Mouse (Mus musculus): ENCODE measurements around the gene Cbx4. TPM values are rescaled to one million over a fixed set of nuclear protein-coding genes. Genes with fewer than 3 reads are reported as not detected.

The Cbx4 gene
- polyA plus RNA-seq, 1 experiment: 37.3 TPM

GRCm38 (mm10) chr11:119047261-119048132 is 38.5 kb downstream of the Cbx4 start:
- Histone ChIP-seq H3K4me1 (ENCODE audit: control insufficient read depth, insufficient read depth, insufficient read length, low read length) (no peaks in the 10 kb centered on the region; the same call in 1 of the 2 replicates), H3K4me3 (ENCODE audit: insufficient read depth, low read depth, low read length) (no peak overlapping the region), H3K27ac (replicated peaks; ENCODE audit: low read depth, low read length) (no peak overlapping the region)

DNA sequence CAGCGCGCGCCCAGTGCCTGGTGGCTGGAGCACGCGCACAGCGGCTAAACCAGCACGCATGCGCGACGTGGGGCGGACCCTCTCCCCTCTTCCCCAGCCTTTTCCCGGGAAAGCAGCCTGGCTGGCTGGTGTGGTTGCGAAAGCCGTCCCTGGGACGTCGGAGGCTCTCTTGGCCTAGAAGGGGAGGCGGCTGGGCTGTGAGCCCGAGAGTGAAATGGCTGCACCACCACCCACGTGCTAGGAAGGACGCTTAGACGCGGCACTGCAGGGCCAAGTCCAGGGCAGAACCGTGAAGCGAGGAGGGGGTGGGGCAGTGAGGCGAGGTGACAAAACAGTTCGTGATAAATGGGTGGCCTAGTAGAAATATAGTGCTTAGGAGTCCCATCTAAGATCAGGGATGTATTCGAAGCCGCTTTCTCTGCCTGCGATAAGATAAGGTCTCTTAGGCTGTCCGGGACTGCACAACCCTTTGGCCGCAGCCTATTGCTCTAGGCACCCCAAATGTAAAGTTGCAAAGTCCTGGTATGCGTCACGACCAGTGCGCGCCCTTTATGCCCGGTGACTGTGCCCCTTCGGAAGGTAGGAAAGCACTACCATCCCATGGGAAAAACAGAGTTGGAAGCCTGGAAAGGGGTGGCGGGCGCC is 39.3 kb downstream of the Cbx4 start:
- no peaks in the 10 kb centered on the region; the same call in 1 of the 2 replicates for H3K4me1 ChIP-seq (ENCODE audit: control insufficient read depth, insufficient read depth, insufficient read length, low read length)
- H3K4me3 ChIP-seq (ENCODE audit: insufficient read depth, low read depth, low read length): no peak overlapping the region
- H3K27ac ChIP-seq (replicated peaks; ENCODE audit: low read depth, low read length): no peak overlapping the region

DNA sequence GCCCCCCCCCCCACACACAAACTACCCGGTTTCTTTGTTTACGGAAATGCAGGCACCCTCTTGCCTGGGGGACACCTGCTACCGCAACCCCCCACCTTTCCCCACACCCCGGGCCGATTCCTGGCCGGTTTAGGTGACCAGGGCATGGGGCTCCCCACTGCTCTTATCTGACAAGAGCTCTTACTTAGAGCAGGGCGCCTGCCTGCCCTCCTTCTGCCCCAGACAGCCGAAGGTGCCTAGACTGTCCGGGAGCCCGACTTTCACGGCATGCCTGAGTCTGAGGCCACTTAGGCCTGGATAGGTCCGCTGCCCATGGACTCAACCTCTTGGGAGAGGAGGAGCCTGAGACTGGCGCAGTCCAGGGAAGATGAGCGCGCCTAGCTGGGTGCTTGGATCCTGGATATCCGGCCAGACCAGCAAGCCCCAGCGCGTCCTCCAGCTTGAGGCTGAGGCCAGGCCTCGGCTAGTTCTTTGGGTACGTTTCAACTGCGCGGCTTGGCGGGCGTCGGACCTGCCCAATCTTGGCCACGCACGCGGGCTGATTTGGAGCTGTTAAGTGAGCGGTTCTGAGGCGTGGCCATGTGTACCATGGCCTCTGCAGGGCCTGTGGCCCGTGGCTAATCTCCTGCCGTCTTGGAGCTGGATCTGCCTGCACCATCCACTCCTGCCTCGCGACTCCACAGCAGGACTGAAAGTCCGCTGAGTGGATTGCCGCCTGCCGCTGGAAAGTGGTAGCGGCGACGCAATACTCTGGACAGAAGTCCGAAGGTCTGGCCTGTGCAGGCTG is 41.3 kb downstream of the Cbx4 start:
- no peak overlapping the region for H3K27ac ChIP-seq (replicated peaks; ENCODE audit: low read depth, low read length)
- H3K4me1 ChIP-seq (ENCODE audit: control insufficient read depth, insufficient read depth, insufficient read length, low read length): peaks cover 6% of the 10 kb centered on the region
- no peak overlapping the region for H3K4me3 ChIP-seq (ENCODE audit: insufficient read depth, low read depth, low read length)

- H3K4me1 ChIP-seq (ENCODE audit: control insufficient read depth, insufficient read depth, insufficient read length, low read length): peaks cover 6% of the 10 kb centered on the region
- no peak overlapping the region for H3K4me3 ChIP-seq (ENCODE audit: insufficient read depth, low read depth, low read length)
- no peak overlapping the region for H3K27ac ChIP-seq (replicated peaks; ENCODE audit: low read depth, low read length)
Observed at GRCm38 (mm10) chr11:119043761-119044550, 42.1 kb downstream of the Cbx4 start.

DNA sequence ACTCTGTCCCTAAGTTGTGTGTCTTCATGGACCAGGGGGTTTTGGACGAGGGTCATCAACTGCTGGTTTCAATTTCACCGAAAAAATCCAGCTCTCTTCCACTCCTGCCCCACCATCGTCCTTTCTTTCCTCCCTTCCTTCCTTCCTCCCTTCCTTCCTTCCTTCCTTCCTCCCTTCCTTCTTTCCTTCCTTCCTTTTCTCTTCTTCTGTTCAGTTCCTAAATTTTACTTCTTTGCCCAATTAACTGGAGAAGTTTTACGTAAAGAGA is 42.8 kb downstream of the Cbx4 start:
- H3K4me1 ChIP-seq (ENCODE audit: control insufficient read depth, insufficient read depth, insufficient read length, low read length): peaks cover 6% of the 10 kb centered on the region
- no peak overlapping the region for H3K27ac ChIP-seq (replicated peaks; ENCODE audit: low read depth, low read length)
- no peak overlapping the region for H3K4me3 ChIP-seq (ENCODE audit: insufficient read depth, low read depth, low read length)

DNA sequence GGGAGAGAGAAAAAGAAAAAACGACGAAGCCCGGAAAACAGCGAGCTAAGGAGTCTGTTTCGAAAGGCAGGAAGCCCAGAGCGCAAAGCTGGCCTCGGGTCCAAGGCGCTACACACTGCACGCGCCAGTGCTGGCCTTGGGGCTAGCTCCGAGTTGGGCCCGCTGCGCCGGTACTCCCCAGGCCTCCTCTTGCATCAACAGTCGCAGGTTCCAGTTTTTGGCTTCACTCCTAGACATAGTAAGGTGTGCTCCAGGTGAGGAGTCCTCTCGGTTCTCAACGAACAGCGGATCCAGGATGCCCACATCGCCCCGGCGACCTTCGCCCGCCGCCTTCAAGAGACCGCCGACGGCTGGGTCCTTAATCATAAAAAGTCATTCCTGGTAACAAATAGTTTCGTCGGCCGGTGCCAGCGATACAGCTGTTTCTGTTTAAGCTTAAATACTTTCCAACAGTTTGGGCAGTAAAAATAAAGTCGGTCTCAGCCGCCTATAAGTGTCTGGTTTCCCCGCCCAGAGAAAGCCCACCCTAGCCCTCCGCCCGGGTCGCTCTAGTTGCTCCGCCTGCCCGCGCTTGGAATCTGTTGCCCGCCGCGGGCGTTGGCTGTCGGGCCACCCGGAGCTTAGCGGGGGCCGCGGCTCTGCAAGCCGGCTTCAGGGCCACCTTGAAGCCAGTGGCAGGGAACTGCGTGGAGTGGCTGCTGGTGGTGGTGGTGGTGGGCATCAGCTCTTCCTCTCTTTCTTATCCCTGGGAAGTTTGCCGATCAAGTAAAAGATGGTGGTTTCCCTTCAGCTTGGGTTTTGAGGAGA is 43.4 kb downstream of the Cbx4 start:
- H3K4me1 ChIP-seq (ENCODE audit: control insufficient read depth, insufficient read depth, insufficient read length, low read length): peaks cover 6% of the 10 kb centered on the region
- H3K4me3 ChIP-seq (ENCODE audit: insufficient read depth, low read depth, low read length): 0 out of 2 replicates have a peak overlapping the region, but pooled peaks have one; percentile 7

DNA sequence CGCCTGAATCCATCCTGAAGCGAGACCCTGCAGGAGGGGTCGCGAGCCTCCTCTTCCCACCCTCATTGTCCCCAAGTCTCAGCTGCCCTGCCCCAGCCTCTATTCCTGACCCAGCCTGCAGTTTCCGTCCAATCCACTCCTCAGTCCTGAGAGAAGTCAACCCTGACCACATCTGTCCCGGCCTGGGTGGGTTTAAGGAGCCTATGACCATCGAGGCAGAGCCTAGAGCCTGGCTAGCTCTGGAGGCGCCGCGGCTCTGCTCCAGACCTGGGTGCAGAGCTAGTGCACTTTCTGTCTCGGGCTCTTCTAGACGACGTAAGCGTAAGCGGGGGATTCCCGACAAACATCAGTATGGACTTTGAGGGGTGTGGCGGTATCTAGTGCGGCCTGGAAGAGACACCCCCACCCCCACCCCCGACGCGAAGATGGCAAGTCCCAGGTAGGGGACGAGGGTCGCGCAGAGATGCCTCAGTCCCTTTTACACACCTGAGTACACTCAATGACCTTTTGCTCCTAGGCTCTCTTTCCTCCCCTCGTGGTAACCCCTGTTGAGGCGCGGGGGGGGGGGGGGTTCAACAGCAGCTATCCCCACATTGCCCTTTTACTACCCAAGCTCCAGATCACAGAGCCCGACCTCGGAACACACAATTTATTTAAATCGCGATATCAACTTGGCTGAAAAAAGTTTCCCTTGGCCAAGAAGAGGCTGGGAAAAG is 44.1 kb downstream of the Cbx4 start:
- Histone ChIP-seq H3K27ac (replicated peaks; ENCODE audit: low read depth, low read length) (no peak overlapping the region), H3K4me3 (ENCODE audit: insufficient read depth, low read depth, low read length) (peak overlapping the region; percentile 66)

More for the DNA sequence above, 43.4 kb downstream of the Cbx4 start:
- no peak overlapping the region for H3K27ac ChIP-seq (replicated peaks; ENCODE audit: low read depth, low read length)

GRCm38 (mm10) chr11:119041325-119041716 is 44.7 kb downstream of the Cbx4 start:
- H3K4me1 ChIP-seq (ENCODE audit: control insufficient read depth, insufficient read depth, insufficient read length, low read length): peaks cover 6% of the 10 kb centered on the region
- peak overlapping the region; percentile 66 for H3K4me3 ChIP-seq (ENCODE audit: insufficient read depth, low read depth, low read length)
- no peak overlapping the region for H3K27ac ChIP-seq (replicated peaks; ENCODE audit: low read depth, low read length)

More for the DNA sequence above, 44.1 kb downstream of the Cbx4 start:
- H3K4me1 ChIP-seq (ENCODE audit: control insufficient read depth, insufficient read depth, insufficient read length, low read length): peaks cover 6% of the 10 kb centered on the region

- Histone ChIP-seq H3K27ac (replicated peaks; ENCODE audit: low read depth, low read length) (peak within 1 kb of the TSS; percentile 82), H3K4me1 (ENCODE audit: control insufficient read depth, insufficient read depth, insufficient read length, low read length) (peaks cover 6% of the 10 kb centered on the region), H3K4me3 (ENCODE audit: insufficient read depth, low read depth, low read length) (peak within 1 kb of the TSS; percentile 84)
Observed at GRCm38 (mm10) chr11:119040600-119041324, 45.3 kb downstream of the Cbx4 start, which contains the start of gene Cbx8. Gene Cbx8 (minus strand): TSS chr11:119040969.

DNA sequence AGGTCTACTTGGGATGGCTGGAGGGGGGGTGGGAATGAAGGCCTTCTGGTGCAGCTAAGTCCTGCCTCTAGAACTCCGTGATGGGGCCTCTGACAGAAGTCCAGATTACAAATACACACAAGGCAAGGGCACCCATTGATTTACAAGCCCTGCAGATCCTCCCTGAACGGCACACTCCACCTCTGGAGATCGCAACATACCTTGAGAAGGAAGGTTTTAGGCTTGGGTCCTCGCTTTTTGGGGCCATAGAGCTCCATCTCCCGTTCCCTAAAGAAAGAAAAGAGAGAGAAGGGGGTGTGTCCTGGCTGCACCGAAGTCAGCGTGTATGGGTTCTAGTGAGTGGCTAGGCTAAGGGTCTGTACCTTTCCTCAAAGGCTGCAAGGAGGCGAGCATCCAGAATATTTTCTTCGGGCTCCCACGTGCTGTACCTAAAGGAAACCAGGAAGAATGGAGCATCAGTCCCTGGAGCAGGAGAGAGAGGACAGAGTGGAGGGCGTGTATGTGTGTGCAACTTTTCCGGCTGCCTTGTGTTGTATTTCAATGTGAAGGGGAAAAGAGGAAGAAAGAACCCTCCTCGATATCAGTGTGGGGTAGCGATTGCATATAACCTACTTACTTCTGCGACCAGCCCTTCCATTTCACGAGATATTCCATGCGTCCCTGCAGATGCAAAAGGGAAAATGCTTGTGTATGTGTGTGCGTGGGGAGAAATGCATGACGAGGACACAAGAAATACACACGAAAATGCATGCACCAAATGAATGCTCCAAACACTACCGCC is 46.1 kb downstream of the Cbx4 start:
- H3K4me1 ChIP-seq (ENCODE audit: control insufficient read depth, insufficient read depth, insufficient read length, low read length): peaks cover 6% of the 10 kb centered on the region
- peak overlapping the region; percentile 84 for H3K4me3 ChIP-seq (ENCODE audit: insufficient read depth, low read depth, low read length)
- no peak overlapping the region for H3K27ac ChIP-seq (replicated peaks; ENCODE audit: low read depth, low read length)

DNA sequence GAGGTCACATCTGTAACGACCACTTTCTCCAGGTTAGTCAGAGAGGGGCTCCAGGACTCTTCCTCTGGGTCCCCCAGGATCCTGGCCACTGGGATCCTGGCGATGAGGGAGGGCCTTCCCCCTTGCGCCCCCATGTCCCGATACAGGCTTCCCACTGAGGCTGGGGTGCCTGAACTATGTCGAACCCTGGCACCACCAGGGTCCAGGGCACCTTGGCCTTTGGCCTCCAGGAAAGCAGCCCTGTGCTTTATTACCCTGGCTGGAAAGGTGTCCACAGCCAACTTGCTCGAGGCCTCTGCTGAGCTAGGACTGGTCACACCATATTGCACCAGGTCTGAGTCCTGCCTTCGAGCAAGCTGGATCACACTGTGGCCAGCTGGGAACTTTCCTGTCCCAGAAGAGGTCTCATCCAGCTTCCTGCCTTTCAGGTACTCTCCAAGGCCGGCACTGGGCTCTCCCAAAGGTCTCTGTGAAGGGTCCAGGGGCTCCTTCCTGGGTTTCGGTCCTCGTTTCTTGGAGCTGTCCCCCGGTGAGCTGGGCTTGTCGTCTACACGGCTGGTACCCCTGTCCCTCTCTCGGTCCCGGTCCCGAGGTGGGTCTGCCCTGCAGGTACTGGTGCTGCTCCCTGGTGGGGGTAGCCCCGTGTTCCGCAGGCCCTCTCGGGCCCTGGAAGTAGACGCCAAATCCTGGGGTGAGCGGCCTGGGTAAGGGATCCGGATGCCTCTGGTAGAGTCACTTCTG is 47.1 kb downstream of the Cbx4 start:
- Histone ChIP-seq H3K4me1 (ENCODE audit: control insufficient read depth, insufficient read depth, insufficient read length, low read length) (peaks cover 6% of the 10 kb centered on the region), H3K27ac (replicated peaks; ENCODE audit: low read depth, low read length) (no peak overlapping the region)

More for the DNA sequence above, 47.1 kb downstream of the Cbx4 start:
- H3K4me3 ChIP-seq (ENCODE audit: insufficient read depth, low read depth, low read length): no peak overlapping the region
